Mouse (Mus musculus) hindbrain, embryonic 13.5 days (tissue): ENCODE data around the gene Rrp1. TPM values are rescaled to one million over a fixed set of nuclear protein-coding genes. Genes with fewer than 3 reads are reported as not detected.

Source experiments
- ATAC-seq: fragments of 200-750 bp; cut with Nextera tagmentation; 2 replicates; pipeline ENCODE4 v1.8.0; 2017; ENCODE audit warnings: moderate TSS enrichment; ENCODE audit not compliant: low FRiP score
- H3K27ac ChIP-seq: fragments of 300-500 bp; sonication (generic); 2 replicates; pipeline ENCODE4 v1.5.1; 2015; ENCODE audit warnings: inconsistent platforms, mild to moderate bottlenecking, moderate library complexity
- H3K27me3 ChIP-seq: fragments of 300-500 bp; sonication (generic); 2 replicates; pipeline ENCODE4 v1.6.1; 2015; ENCODE audit warnings: mild to moderate bottlenecking, inconsistent platforms
- H3K36me3 ChIP-seq: fragments of 300-500 bp; sonication (generic); 2 replicates; pipeline ENCODE4 v1.6.1; 2015; ENCODE audit warnings: mild to moderate bottlenecking, inconsistent platforms
- H3K4me1 ChIP-seq: fragments of 300-500 bp; sonication (generic); replicated peaks from 2 replicates; pipeline ENCODE4 v1.6.1; 2015; ENCODE audit warnings: inconsistent platforms
- H3K4me2 ChIP-seq: fragments of 300-500 bp; sonication (generic); 2 replicates; pipeline ENCODE4 v1.6.1; 2015; ENCODE audit warnings: inconsistent platforms, mild to moderate bottlenecking, moderate library complexity
- H3K4me3 ChIP-seq: fragments of 300-500 bp; sonication (generic); 2 replicates; pipeline ENCODE4 v1.5.1; 2015; ENCODE audit warnings: mild to moderate bottlenecking, inconsistent platforms
- H3K9ac ChIP-seq: fragments of 300-500 bp; sonication (generic); 2 replicates; pipeline ENCODE4 v1.6.1; 2015; ENCODE audit warnings: mild to moderate bottlenecking, inconsistent platforms
- H3K9me3 ChIP-seq: fragments of 300-500 bp; sonication (generic); 2 replicates; pipeline ENCODE4 v1.6.1; 2016; ENCODE audit warnings: inconsistent platforms
- WGBS: fragments of 180-500 bp; shearing (Covaris S2); methylation state at CpG from one replicate; pipeline ENCODE4 v1.1.7; 2015; 5-methylcytosine and 5-hydroxymethylcytosine counted together
- polyA plus RNA-seq: library from polyadenylated mRNA; unstranded; fragments of >200 nt; fragmentation: Nextera tagmentation; extraction: Ambion mirVana; gene quantifications from 2 replicates; pipeline ENCODE4 v1.2.1, GENCODE M21; 2015

The Rrp1 gene
- 385 and 394 TPM in 2 replicates for polyA plus RNA-seq

GRCm38 (mm10) chr10:78412319-78413151 is at the start of gene Rrp1:
Gene Rrp1, minus strand, starts transcription at chr10:78413043.
- peak within 1 kb of the TSS; percentile 85 for H3K9ac ChIP-seq
- no peaks in the 10 kb centered on the region for H3K9me3 ChIP-seq
- peak within 1 kb of the TSS; percentile 89 for H3K27ac ChIP-seq
- H3K4me3 ChIP-seq, result peak within 1 kb of the TSS; percentile 88
- peak within 1 kb of the TSS; percentile 71 for H3K4me2 ChIP-seq
- ATAC-seq, result peak; percentile 94
- H3K27me3 ChIP-seq, result no peaks in the 10 kb centered on the region
- H3K36me3 ChIP-seq, result peaks cover 33% of the 10 kb centered on the region
- peaks cover 14% of the 10 kb centered on the region for H3K4me1 ChIP-seq
- WGBS, result under 1% methylated on average over 70 of the region's 70 CpGs

- H3K4me2 ChIP-seq, result no peak overlapping the region
- peaks cover 10% of the 10 kb centered on the region; the same call in 1 of the 2 replicates for H3K27me3 ChIP-seq
- WGBS, result 76% methylated on average over 4 of the region's 4 CpGs
- no peak overlapping the region for H3K9ac ChIP-seq
- H3K4me1 ChIP-seq, result peaks cover 45% of the 10 kb centered on the region
- H3K36me3 ChIP-seq, result no peaks in the 10 kb centered on the region
- ATAC-seq, result no peak
- H3K4me3 ChIP-seq, result no peak overlapping the region
- H3K27ac ChIP-seq, result no peak overlapping the region
- H3K9me3 ChIP-seq, result no peaks in the 10 kb centered on the region
Measured at GRCm38 (mm10) chr10:78461767-78462166, 48.9 kb upstream of the Rrp1 start.

GRCm38 (mm10) chr10:78460463-78460862 is 47.6 kb upstream of the Rrp1 start:
- peaks cover 47% of the 10 kb centered on the region for H3K4me1 ChIP-seq
- H3K9ac ChIP-seq, result no peak overlapping the region
- H3K27ac ChIP-seq, result no peak overlapping the region
- no peak overlapping the region for H3K4me2 ChIP-seq
- no peak overlapping the region for H3K4me3 ChIP-seq
- no peaks in the 10 kb centered on the region for H3K9me3 ChIP-seq
- no peaks in the 10 kb centered on the region for H3K36me3 ChIP-seq
- H3K27me3 ChIP-seq, result peaks cover 10% of the 10 kb centered on the region; the same call in 1 of the 2 replicates
- no peak for ATAC-seq
- WGBS, result 50% methylated on average over 5 of the region's 5 CpGs

GRCm38 (mm10) chr10:78458348-78459111 is 45.7 kb upstream of the Rrp1 start:
- Histone ChIP-seq H3K9ac (peak overlapping the region; percentile 39; the same call in 1 of the 2 replicates), H3K4me1 (peaks cover 43% of the 10 kb centered on the region), H3K27ac (no peak overlapping the region), H3K27me3 (0 out of 2 replicates have a peak, but pooled peaks cover 6% of the 10 kb centered on the region), H3K4me3 (no peak overlapping the region), H3K9me3 (no peaks in the 10 kb centered on the region), H3K4me2 (no peak overlapping the region), H3K36me3 (no peaks in the 10 kb centered on the region)
- WGBS, result 64% methylated on average over 5 of the region's 5 CpGs
- ATAC-seq, result peak; percentile 26; the same call in 1 of the 2 replicates

GRCm38 (mm10) chr10:78457495-78458347 is 44.9 kb upstream of the Rrp1 start:
- no peak overlapping the region for H3K9ac ChIP-seq
- H3K4me2 ChIP-seq, result no peak overlapping the region
- peaks cover 44% of the 10 kb centered on the region for H3K4me1 ChIP-seq
- no peak overlapping the region for H3K27ac ChIP-seq
- no peaks in the 10 kb centered on the region for H3K27me3 ChIP-seq
- H3K36me3 ChIP-seq, result no peaks in the 10 kb centered on the region
- WGBS, result 34% methylated on average over 10 of the region's 10 CpGs
- no peak overlapping the region for H3K4me3 ChIP-seq
- ATAC-seq, result peak; percentile 46
- H3K9me3 ChIP-seq, result no peaks in the 10 kb centered on the region

- WGBS, result 65% methylated on average over 13 of the region's 13 CpGs
- no peak overlapping the region for H3K4me2 ChIP-seq
Measured at GRCm38 (mm10) chr10:78456696-78457095, 43.9 kb upstream of the Rrp1 start.

GRCm38 (mm10) chr10:78452641-78453040 is 39.8 kb upstream of the Rrp1 start:
- Histone ChIP-seq H3K4me2 (no peak overlapping the region), H3K9me3 (no peaks in the 10 kb centered on the region), H3K4me3 (no peak overlapping the region), H3K27me3 (no peaks in the 10 kb centered on the region), H3K4me1 (peaks cover 28% of the 10 kb centered on the region), H3K36me3 (peaks cover 29% of the 10 kb centered on the region), H3K27ac (no peak overlapping the region), H3K9ac (no peak overlapping the region)
- ATAC-seq, result no peak
- WGBS, result 16% methylated on average over 4 of the region's 4 CpGs

More at GRCm38 (mm10) chr10:78456696-78457095, 43.9 kb upstream of the Rrp1 start:
- Histone ChIP-seq H3K9ac (no peak overlapping the region), H3K4me3 (no peak overlapping the region), H3K9me3 (no peaks in the 10 kb centered on the region), H3K4me1 (peaks cover 49% of the 10 kb centered on the region), H3K27ac (0 out of 2 replicates have a peak overlapping the region, but pooled peaks have one; percentile 32), H3K27me3 (no peaks in the 10 kb centered on the region), H3K36me3 (no peaks in the 10 kb centered on the region)
- no peak for ATAC-seq

GRCm38 (mm10) chr10:78450761-78451160 is 37.9 kb upstream of the Rrp1 start:
- Histone ChIP-seq H3K27me3 (no peaks in the 10 kb centered on the region), H3K27ac (no peak overlapping the region), H3K4me2 (no peak overlapping the region), H3K4me1 (peaks cover 17% of the 10 kb centered on the region; the same call in 1 of the 2 replicates), H3K36me3 (peaks cover 47% of the 10 kb centered on the region), H3K4me3 (no peak overlapping the region), H3K9me3 (no peaks in the 10 kb centered on the region), H3K9ac (no peak overlapping the region)
- no peak for ATAC-seq
- 91% methylated on average over 5 of the region's 5 CpGs for WGBS

GRCm38 (mm10) chr10:78447396-78447795 is 34.6 kb upstream of the Rrp1 start:
- H3K27ac ChIP-seq, result no peak overlapping the region
- no peak overlapping the region for H3K4me2 ChIP-seq
- H3K4me1 ChIP-seq, result 0 out of 2 replicates have a peak, but pooled peaks cover 2% of the 10 kb centered on the region
- no peaks in the 10 kb centered on the region for H3K9me3 ChIP-seq
- 88% methylated on average over 3 of the region's 3 CpGs for WGBS
- H3K9ac ChIP-seq, result no peak overlapping the region
- ATAC-seq, result no peak
- H3K27me3 ChIP-seq, result no peaks in the 10 kb centered on the region
- peaks cover 76% of the 10 kb centered on the region for H3K36me3 ChIP-seq
- H3K4me3 ChIP-seq, result no peak overlapping the region

- Histone ChIP-seq H3K36me3 (peaks cover 86% of the 10 kb centered on the region), H3K4me3 (no peak overlapping the region), H3K4me2 (no peak overlapping the region), H3K27me3 (no peaks in the 10 kb centered on the region), H3K27ac (no peak overlapping the region), H3K4me1 (no peaks in the 10 kb centered on the region), H3K9ac (no peak overlapping the region), H3K9me3 (no peaks in the 10 kb centered on the region)
- no peak for ATAC-seq
- WGBS, result 95% methylated on average over 3 of the region's 3 CpGs
Measured at GRCm38 (mm10) chr10:78446195-78446594, 33.4 kb upstream of the Rrp1 start.

GRCm38 (mm10) chr10:78442292-78442691 is 29.4 kb upstream of the Rrp1 start:
- no peak for ATAC-seq
- no peaks in the 10 kb centered on the region for H3K27me3 ChIP-seq
- H3K27ac ChIP-seq, result no peak overlapping the region
- peaks cover 59% of the 10 kb centered on the region for H3K36me3 ChIP-seq
- H3K4me3 ChIP-seq, result no peak overlapping the region
- no peak overlapping the region for H3K9ac ChIP-seq
- H3K4me2 ChIP-seq, result no peak overlapping the region
- no peaks in the 10 kb centered on the region for H3K9me3 ChIP-seq
- no peaks in the 10 kb centered on the region for H3K4me1 ChIP-seq
- 97% methylated on average over 3 of the region's 3 CpGs for WGBS
